Mouse (Mus musculus) kidney, embryonic 15.5 days (tissue): ENCODE results near the gene Cxcl2. TPM values are rescaled to one million over a fixed set of nuclear protein-coding genes. Genes with fewer than 3 reads are reported as not detected.

ENCODE experiments used
- ATAC-seq: fragments of 200-750 bp; cut with Nextera tagmentation; replicated peaks from 2 replicates; pipeline ENCODE4 v1.8.0; 2017; ENCODE audit warnings: moderate TSS enrichment; ENCODE audit not compliant: low FRiP score
- H3K27ac ChIP-seq: fragments of 300-500 bp; sonication (generic); 2 replicates; pipeline ENCODE4 v1.5.1; 2015; ENCODE audit warnings: mild to moderate bottlenecking, inconsistent platforms
- H3K27me3 ChIP-seq: fragments of 300-500 bp; sonication (generic); 2 replicates; pipeline ENCODE4 v1.6.1; 2015; ENCODE audit warnings: inconsistent platforms
- H3K36me3 ChIP-seq: fragments of 300-500 bp; sonication (generic); 2 replicates; pipeline ENCODE4 v1.6.1; 2015; ENCODE audit warnings: inconsistent platforms
- H3K4me1 ChIP-seq: fragments of 300-500 bp; sonication (generic); 2 replicates; pipeline ENCODE4 v1.6.1; 2015; ENCODE audit warnings: inconsistent platforms
- H3K4me2 ChIP-seq: fragments of 300-500 bp; sonication (generic); 2 replicates; pipeline ENCODE4 v1.6.1; 2015; ENCODE audit warnings: moderate library complexity, mild to moderate bottlenecking, inconsistent platforms
- H3K4me3 ChIP-seq: fragments of 300-500 bp; sonication (generic); replicated peaks from 2 replicates; pipeline ENCODE4 v1.5.1; 2015; ENCODE audit warnings: mild to moderate bottlenecking, inconsistent platforms
- H3K9ac ChIP-seq: fragments of 300-500 bp; sonication (generic); 2 replicates; pipeline ENCODE4 v1.6.1; 2015; ENCODE audit warnings: mild to moderate bottlenecking, inconsistent platforms
- H3K9me3 ChIP-seq: fragments of 300-500 bp; sonication (generic); replicated peaks from 2 replicates; pipeline ENCODE4 v1.6.1; 2016; ENCODE audit warnings: inconsistent platforms
- WGBS: fragments of 180-500 bp; shearing (Covaris S2); methylation state at CpG from one replicate; pipeline ENCODE4 v1.1.7; 2015; ENCODE audit warnings: mixed read lengths; 5-methylcytosine and 5-hydroxymethylcytosine counted together
- polyA plus RNA-seq: library from polyadenylated mRNA; unstranded; fragments of >200 nt; fragmentation: Nextera tagmentation; extraction: Ambion mirVana; gene quantifications from 2 replicates; pipeline ENCODE4 v1.2.1, GENCODE M21; 2015

Gene Cxcl2
- polyA plus RNA-seq, 1 experiment from 2014 or later: not detected

DNA sequence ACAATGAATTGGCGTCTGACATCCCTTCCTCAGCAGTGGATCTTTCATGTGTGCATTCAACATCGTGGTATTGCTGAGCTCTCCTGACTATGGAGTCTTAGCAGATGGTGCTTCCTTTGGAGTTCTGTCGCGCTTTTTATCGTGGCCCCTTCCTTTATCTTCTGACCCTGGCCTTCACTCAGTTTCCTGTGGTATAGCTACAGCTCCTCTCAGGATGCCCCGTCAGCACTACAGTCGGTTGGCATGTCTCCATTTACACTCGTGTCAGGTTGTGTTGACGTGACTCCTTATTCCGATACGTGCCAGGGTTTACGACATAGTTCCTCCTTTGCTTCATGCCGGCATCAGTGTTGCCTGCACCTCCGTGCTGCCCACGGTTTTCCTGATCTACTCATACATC is 45.8 kb downstream of the Cxcl2 start:
- Histone ChIP-seq H3K9ac (no peak overlapping the region), H3K27me3 (no peaks in the 10 kb centered on the region), H3K36me3 (peaks cover 4% of the 10 kb centered on the region; the same call in 1 of the 2 replicates), H3K27ac (no peak overlapping the region), H3K4me3 (no peak overlapping the region), H3K4me1 (no peaks in the 10 kb centered on the region), H3K9me3 (no peaks in the 10 kb centered on the region), H3K4me2 (no peak overlapping the region)
- ATAC-seq: no peak
- 79% methylated on average over 15 of the region's 15 CpGs for WGBS

DNA sequence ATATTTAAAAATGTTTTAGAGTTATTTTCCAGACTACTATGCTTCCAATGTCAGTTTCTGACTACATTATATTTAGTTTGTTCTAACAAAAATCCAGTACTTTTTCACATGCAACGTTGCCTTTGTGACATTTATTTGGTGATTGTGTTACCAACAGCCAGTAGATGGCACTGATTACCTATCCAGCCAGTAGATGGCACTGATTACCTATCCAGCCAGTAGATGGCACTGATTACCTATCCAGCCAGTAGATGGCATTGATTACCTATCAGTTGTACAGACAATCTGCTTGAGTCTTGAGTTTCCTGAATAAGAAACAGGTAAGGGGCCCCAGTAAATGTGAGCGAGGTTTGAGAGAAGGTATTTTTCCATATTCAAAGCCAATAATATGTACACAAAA is 47.8 kb downstream of the Cxcl2 start:
- Histone ChIP-seq H3K9me3 (no peaks in the 10 kb centered on the region), H3K36me3 (peaks cover 4% of the 10 kb centered on the region; the same call in 1 of the 2 replicates), H3K4me2 (no peak overlapping the region), H3K27ac (no peak overlapping the region), H3K4me3 (no peak overlapping the region), H3K27me3 (no peaks in the 10 kb centered on the region), H3K9ac (no peak overlapping the region), H3K4me1 (no peaks in the 10 kb centered on the region)
- 30% methylated on average over 2 of the region's 2 CpGs for WGBS
- ATAC-seq: no peak

DNA sequence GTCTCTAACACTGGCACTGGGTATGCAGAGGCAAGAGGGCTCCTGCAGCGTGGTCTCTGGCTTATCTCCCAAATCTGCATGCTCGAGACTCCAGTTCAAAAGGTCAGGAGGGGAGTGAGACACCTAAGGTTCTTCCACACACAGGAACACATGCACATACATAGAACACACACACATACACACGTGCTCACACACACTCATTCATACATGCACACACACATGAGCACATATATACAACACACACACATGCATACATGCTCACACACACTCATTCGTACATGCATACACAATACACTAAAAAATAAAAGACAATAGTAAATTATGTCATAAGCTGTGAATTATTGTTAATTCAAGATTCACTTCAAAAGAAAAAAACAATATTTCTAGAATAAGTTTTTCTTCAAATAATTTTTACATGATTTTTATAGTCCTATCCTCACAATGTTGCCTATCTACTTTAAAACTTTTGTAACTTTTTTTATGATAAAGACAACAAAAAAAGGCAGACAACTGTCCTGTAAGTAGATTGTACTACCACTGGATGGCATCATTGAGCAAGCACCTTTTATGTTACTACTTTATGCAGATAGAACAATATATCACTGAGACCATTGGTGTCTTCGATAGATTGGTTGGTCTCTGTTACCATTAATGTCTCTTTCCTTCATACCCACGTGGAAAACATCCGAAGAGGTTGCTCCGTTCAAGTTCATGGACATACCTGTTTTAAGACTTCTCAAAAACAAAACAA is 49.2 kb downstream of the Cxcl2 start:
- H3K9me3 ChIP-seq: no peaks in the 10 kb centered on the region
- H3K27me3 ChIP-seq: no peaks in the 10 kb centered on the region
- H3K27ac ChIP-seq: no peak overlapping the region
- 82% methylated on average over 8 of the region's 8 CpGs for WGBS
- H3K9ac ChIP-seq: no peak overlapping the region
- no peak overlapping the region for H3K4me3 ChIP-seq
- no peak for ATAC-seq
- no peaks in the 10 kb centered on the region for H3K4me1 ChIP-seq
- H3K36me3 ChIP-seq: peaks cover 4% of the 10 kb centered on the region; the same call in 1 of the 2 replicates
- no peak overlapping the region for H3K4me2 ChIP-seq

Other genes with a start within 250 kb of the Cxcl2 start
- gene Cxcl5, start 144.5 kb upstream of the Cxcl2 start, polyA plus RNA-seq: not detected in 2 replicates
- 1.8 and 3.0 TPM in 2 replicates for gene Ppbp, start 135.4 kb upstream of the Cxcl2 start, polyA plus RNA-seq
- gene Pf4, start 131.4 kb upstream of the Cxcl2 start, polyA plus RNA-seq: 37.4 and 38.0 TPM in 2 replicates
- gene Cxcl3, start 117.8 kb upstream of the Cxcl2 start, polyA plus RNA-seq: not detected in 2 replicates
- 0.06 and 0.08 TPM in 2 replicates for gene Cxcl15, start 109.3 kb upstream of the Cxcl2 start, polyA plus RNA-seq
- 0.65 and 0.77 TPM in 2 replicates for gene Cxcl1, start 12.6 kb upstream of the Cxcl2 start, polyA plus RNA-seq
- 47.1 and 61.2 TPM in 2 replicates for gene Mthfd2l, start 27.2 kb downstream of the Cxcl2 start, polyA plus RNA-seq
- not detected in 2 replicates for gene Epgn, start 123.6 kb downstream of the Cxcl2 start, polyA plus RNA-seq
- gene Ereg, start 170.8 kb downstream of the Cxcl2 start, polyA plus RNA-seq: 0.05 TPM in 1 of 2 replicates, not detected in the other
- gene Areg, start 235.7 kb downstream of the Cxcl2 start, polyA plus RNA-seq: not detected in 2 replicates